Mouse (Mus musculus): ENCODE results near the gene Mdc1. TPM values are rescaled to one million over a fixed set of nuclear protein-coding genes. Genes with fewer than 3 reads are reported as not detected.

Mdc1 gene
- polyA plus RNA-seq, 1 experiment from 2014 or later, result 13.2 TPM

GRCm38 (mm10) chr17:35860831-35861197 is 19.5 kb downstream of the Mdc1 start:
- peak overlapping the region; percentile 83 for H3K9ac ChIP-seq (replicated peaks; ENCODE audit: low read depth, low read length)
- peak overlapping the region; percentile 74 for H3K4me2 ChIP-seq (ENCODE audit: low read length)
- ATAC-seq, result 0 out of 2 replicates have a peak, but pooled peaks have one; percentile 1
- H3K36me3 ChIP-seq (ENCODE audit: control insufficient read depth, insufficient read depth), result peaks cover 11% of the 10 kb centered on the region
- 7% methylated on average over 12 of the region's 12 CpGs for WGBS
- H3K27ac ChIP-seq (ENCODE audit: low read length), result peak overlapping the region; percentile 97
- H3K4me3 ChIP-seq (replicated peaks; ENCODE audit: low read length), result peak overlapping the region; percentile 89
- H3K9me3 ChIP-seq (ENCODE audit: control insufficient read depth, low read length), result no peaks in the 10 kb centered on the region
- peaks cover 17% of the 10 kb centered on the region for H3K4me1 ChIP-seq (replicated peaks; ENCODE audit: control insufficient read depth, insufficient read depth, low read length)
- no peaks in the 10 kb centered on the region for H3K27me3 ChIP-seq (replicated peaks; ENCODE audit: control insufficient read depth, insufficient read depth, low read length)

GRCm38 (mm10) chr17:35861198-35861857 is 20.0 kb downstream of the Mdc1 start, which contains the start of gene Nrm:
Gene Nrm, plus strand, starts transcription at chr17:35861318.
- Histone ChIP-seq H3K4me1 (replicated peaks; ENCODE audit: control insufficient read depth, insufficient read depth, low read length) (peaks cover 17% of the 10 kb centered on the region), H3K4me2 (ENCODE audit: low read length) (peak within 1 kb of the TSS; percentile 74), H3K36me3 (ENCODE audit: control insufficient read depth, insufficient read depth) (peaks cover 11% of the 10 kb centered on the region), H3K27me3 (replicated peaks; ENCODE audit: control insufficient read depth, insufficient read depth, low read length) (no peaks in the 10 kb centered on the region), H3K27ac (ENCODE audit: low read length) (peak within 1 kb of the TSS; percentile 97), H3K9ac (replicated peaks; ENCODE audit: low read depth, low read length) (peak within 1 kb of the TSS; percentile 83), H3K9me3 (ENCODE audit: control insufficient read depth, low read length) (no peaks in the 10 kb centered on the region), H3K4me3 (replicated peaks; ENCODE audit: low read length) (peak within 1 kb of the TSS; percentile 89)
- under 1% methylated on average over 47 of the region's 47 CpGs for WGBS
- ATAC-seq, result peak; percentile 95

GRCm38 (mm10) chr17:35864832-35865353 is 23.6 kb downstream of the Mdc1 start:
- Histone ChIP-seq H3K4me3 (replicated peaks; ENCODE audit: low read length) (peak overlapping the region; percentile 83), H3K4me1 (replicated peaks; ENCODE audit: control insufficient read depth, insufficient read depth, low read length) (peaks cover 47% of the 10 kb centered on the region), H3K9ac (replicated peaks; ENCODE audit: low read depth, low read length) (peak overlapping the region; percentile 87), H3K36me3 (ENCODE audit: control insufficient read depth, insufficient read depth) (no peaks in the 10 kb centered on the region), H3K27ac (ENCODE audit: low read length) (peak overlapping the region; percentile 97), H3K27me3 (replicated peaks; ENCODE audit: control insufficient read depth, insufficient read depth, low read length) (no peaks in the 10 kb centered on the region), H3K9me3 (ENCODE audit: control insufficient read depth, low read length) (no peaks in the 10 kb centered on the region), H3K4me2 (ENCODE audit: low read length) (peak overlapping the region; percentile 93)
- no peak for ATAC-seq
- WGBS, result 26% methylated on average over 10 of the region's 10 CpGs

GRCm38 (mm10) chr17:35865481-35866280 is 24.4 kb downstream of the Mdc1 start, which contains the start of gene Ppp1r18:
Gene Ppp1r18, plus strand, starts transcription at chr17:35865593.
- peak within 1 kb of the TSS; percentile 97 for H3K27ac ChIP-seq (ENCODE audit: low read length)
- H3K9ac ChIP-seq (replicated peaks; ENCODE audit: low read depth, low read length), result peak within 1 kb of the TSS; percentile 87
- peak within 1 kb of the TSS; percentile 93 for H3K4me2 ChIP-seq (ENCODE audit: low read length)
- peak; percentile 54 for ATAC-seq
- H3K9me3 ChIP-seq (ENCODE audit: control insufficient read depth, low read length), result no peaks in the 10 kb centered on the region
- no peaks in the 10 kb centered on the region for H3K36me3 ChIP-seq (ENCODE audit: control insufficient read depth, insufficient read depth)
- peaks cover 52% of the 10 kb centered on the region for H3K4me1 ChIP-seq (replicated peaks; ENCODE audit: control insufficient read depth, insufficient read depth, low read length)
- H3K4me3 ChIP-seq (replicated peaks; ENCODE audit: low read length), result peak within 1 kb of the TSS; percentile 83
- no peaks in the 10 kb centered on the region for H3K27me3 ChIP-seq (replicated peaks; ENCODE audit: control insufficient read depth, insufficient read depth, low read length)
- under 1% methylated on average over 47 of the region's 48 CpGs for WGBS

- H3K27me3 ChIP-seq (replicated peaks; ENCODE audit: control insufficient read depth, insufficient read depth, low read length), result no peaks in the 10 kb centered on the region
- under 1% methylated on average over 38 of the region's 38 CpGs for WGBS
- peak; percentile 42 for ATAC-seq
- H3K4me2 ChIP-seq (ENCODE audit: low read length), result peak overlapping the region; percentile 93
- H3K4me3 ChIP-seq (replicated peaks; ENCODE audit: low read length), result peak overlapping the region; percentile 83
- H3K9ac ChIP-seq (replicated peaks; ENCODE audit: low read depth, low read length), result peak overlapping the region; percentile 87
- peaks cover 3% of the 10 kb centered on the region; the same call in 1 of the 2 replicates for H3K36me3 ChIP-seq (ENCODE audit: control insufficient read depth, insufficient read depth)
- H3K9me3 ChIP-seq (ENCODE audit: control insufficient read depth, low read length), result no peaks in the 10 kb centered on the region
- peak overlapping the region; percentile 97 for H3K27ac ChIP-seq (ENCODE audit: low read length)
- peaks cover 51% of the 10 kb centered on the region for H3K4me1 ChIP-seq (replicated peaks; ENCODE audit: control insufficient read depth, insufficient read depth, low read length)
Measured at GRCm38 (mm10) chr17:35866281-35866831, 25.0 kb downstream of the Mdc1 start.

GRCm38 (mm10) chr17:35866911-35867890 is 25.9 kb downstream of the Mdc1 start:
- Histone ChIP-seq H3K4me2 (ENCODE audit: low read length) (peak overlapping the region; percentile 93), H3K9me3 (ENCODE audit: control insufficient read depth, low read length) (no peaks in the 10 kb centered on the region), H3K4me3 (replicated peaks; ENCODE audit: low read length) (peak overlapping the region; percentile 83), H3K4me1 (replicated peaks; ENCODE audit: control insufficient read depth, insufficient read depth, low read length) (peaks cover 52% of the 10 kb centered on the region), H3K9ac (replicated peaks; ENCODE audit: low read depth, low read length) (peak overlapping the region; percentile 87), H3K36me3 (ENCODE audit: control insufficient read depth, insufficient read depth) (peaks cover 4% of the 10 kb centered on the region; the same call in 1 of the 2 replicates), H3K27me3 (replicated peaks; ENCODE audit: control insufficient read depth, insufficient read depth, low read length) (no peaks in the 10 kb centered on the region), H3K27ac (ENCODE audit: low read length) (peak overlapping the region; percentile 97)
- no peak for ATAC-seq
- WGBS, result 10% methylated on average over 26 of the region's 26 CpGs

GRCm38 (mm10) chr17:35868165-35868820 is 27.0 kb downstream of the Mdc1 start:
- 30% methylated on average over 17 of the region's 17 CpGs for WGBS

GRCm38 (mm10) chr17:35868961-35869345 is 27.6 kb downstream of the Mdc1 start:
- Histone ChIP-seq H3K4me1 (replicated peaks; ENCODE audit: control insufficient read depth, insufficient read depth, low read length) (peaks cover 65% of the 10 kb centered on the region), H3K27ac (ENCODE audit: low read length) (peak overlapping the region; percentile 47; the same call in 1 of the 2 replicates), H3K36me3 (ENCODE audit: control insufficient read depth, insufficient read depth) (peaks cover 4% of the 10 kb centered on the region; the same call in 1 of the 2 replicates), H3K4me3 (replicated peaks; ENCODE audit: low read length) (peak overlapping the region; percentile 83), H3K9me3 (ENCODE audit: control insufficient read depth, low read length) (no peaks in the 10 kb centered on the region), H3K4me2 (ENCODE audit: low read length) (peak overlapping the region; percentile 93), H3K27me3 (replicated peaks; ENCODE audit: control insufficient read depth, insufficient read depth, low read length) (no peaks in the 10 kb centered on the region), H3K9ac (replicated peaks; ENCODE audit: low read depth, low read length) (peak overlapping the region; percentile 87)
- 2% methylated on average over 7 of the region's 7 CpGs for WGBS
- no peak for ATAC-seq

More at GRCm38 (mm10) chr17:35868165-35868820, 27.0 kb downstream of the Mdc1 start:
- Histone ChIP-seq H3K9ac (replicated peaks; ENCODE audit: low read depth, low read length) (peak overlapping the region; percentile 87), H3K4me2 (ENCODE audit: low read length) (peak overlapping the region; percentile 93), H3K27me3 (replicated peaks; ENCODE audit: control insufficient read depth, insufficient read depth, low read length) (no peaks in the 10 kb centered on the region), H3K27ac (ENCODE audit: low read length) (peak overlapping the region; percentile 47; the same call in 1 of the 2 replicates), H3K4me3 (replicated peaks; ENCODE audit: low read length) (peak overlapping the region; percentile 83), H3K4me1 (replicated peaks; ENCODE audit: control insufficient read depth, insufficient read depth, low read length) (peaks cover 59% of the 10 kb centered on the region), H3K9me3 (ENCODE audit: control insufficient read depth, low read length) (no peaks in the 10 kb centered on the region), H3K36me3 (ENCODE audit: control insufficient read depth, insufficient read depth) (peaks cover 4% of the 10 kb centered on the region; the same call in 1 of the 2 replicates)
- ATAC-seq, result no peak
